Mouse (Mus musculus) thymus, postnatal 4 days (tissue): ENCODE results near the gene Casp12.
"Not testable (repeated sequence)": the region's sequence is repeated elsewhere in the genome, so short reads cannot be mapped to it uniquely, and the experiment has no call there.

Experiments
- DNase-seq: peaks from one replicate; pipeline ENCODE4 v3.0.0; 2021

Gene Casp12

GRCm38 (mm10) chr9:5345291-5345898 is at the start of gene Casp12:
Gene Casp12 (plus strand): TSS chr9:5345430.
- DNase-seq, result no peak

GRCm38 (mm10) chr9:5296354-5297237 is 48.6 kb upstream of the Casp12 start:
- no peak for DNase-seq

- no peak for DNase-seq
Measured at GRCm38 (mm10) chr9:5298329-5299131, 46.7 kb upstream of the Casp12 start, which contains the start of gene Casp1. Gene Casp1 (plus strand): TSS chr9:5298517.

- no peak for DNase-seq
Measured at GRCm38 (mm10) chr9:5299132-5299381, 46.2 kb upstream of the Casp12 start.

GRCm38 (mm10) chr9:5308561-5308960 is 36.7 kb upstream of the Casp12 start, which contains the start of gene Casp4:
Gene Casp4 (plus strand): TSS chr9:5308828.
- DNase-seq, result no peak

GRCm38 (mm10) chr9:5310112-5310511 is 35.1 kb upstream of the Casp12 start:
- DNase-seq, result no peak

- no peak for DNase-seq
Measured at GRCm38 (mm10) chr9:5311435-5311834, 33.8 kb upstream of the Casp12 start.

- no peak for DNase-seq
Measured at GRCm38 (mm10) chr9:5328204-5328603, 17.0 kb upstream of the Casp12 start.

- no peak for DNase-seq
Measured at GRCm38 (mm10) chr9:5332441-5332840, 12.8 kb upstream of the Casp12 start.

- DNase-seq, result no peak
Measured at GRCm38 (mm10) chr9:5333422-5333821, 11.8 kb upstream of the Casp12 start.

GRCm38 (mm10) chr9:5343092-5343491 is 2.1 kb upstream of the Casp12 start:
- no peak for DNase-seq

- no peak for DNase-seq
Measured at GRCm38 (mm10) chr9:5344090-5344489, 1.1 kb upstream of the Casp12 start.

- DNase-seq, result no peak
Measured at GRCm38 (mm10) chr9:5347381-5347780, 2.2 kb downstream of the Casp12 start.

- DNase-seq, result no peak
Measured at GRCm38 (mm10) chr9:5353673-5354072, 8.4 kb downstream of the Casp12 start.

GRCm38 (mm10) chr9:5356801-5357200 is 11.6 kb downstream of the Casp12 start:
- DNase-seq, result no peak

- no peak for DNase-seq
Measured at GRCm38 (mm10) chr9:5393561-5393960, 48.3 kb downstream of the Casp12 start.

GRCm38 (mm10) chr9:5395861-5396260 is 50.6 kb downstream of the Casp12 start:
- not testable (repeated sequence) for DNase-seq

GRCm38 (mm10) chr9:5410988-5411568 is 65.8 kb downstream of the Casp12 start:
- DNase-seq, result no peak

GRCm38 (mm10) chr9:5412446-5413111 is 67.3 kb downstream of the Casp12 start:
- no peak for DNase-seq

- DNase-seq, result no peak
Measured at GRCm38 (mm10) chr9:5417871-5418270, 72.6 kb downstream of the Casp12 start.
